ENCODE assay signal across 15 mouse cellular contexts in genomic region chr5:13525597-13525996, GRCm38 (mm10).
"Had no signal": no experiment of that assay in that cellular context is flagged by ENCODE, and none has a peak within 500 bp of the region (broad histone marks: within the 10 kb centered on the region; RNA-seq: fewer than 3 reads in every experiment).

No protein-coding gene starts in this region.

- H3K9ac ChIP-seq: limb, embryonic 12.5 days; liver, embryonic 13.5 days; liver, postnatal 0 days; lung, embryonic 15.5 days; midbrain, embryonic 15.5 days; neural tube, embryonic 13.5 days had no signal

- H3K4me1 ChIP-seq: liver, embryonic 13.5 days; lung, embryonic 15.5 days; midbrain, embryonic 15.5 days had no signal

- H3K4me3 ChIP-seq: limb, embryonic 12.5 days; liver, embryonic 13.5 days; lung, embryonic 15.5 days; megakaryocyte, embryonic 14.5 days; midbrain, embryonic 15.5 days; neural tube, embryonic 13.5 days had no signal

- H3K4me2 ChIP-seq: limb, embryonic 12.5 days; liver, embryonic 13.5 days; lung, embryonic 15.5 days; midbrain, embryonic 11.5 days; midbrain, embryonic 15.5 days; neural tube, embryonic 13.5 days had no signal

- H3K27ac ChIP-seq: limb, embryonic 12.5 days; liver, embryonic 13.5 days; lung, embryonic 15.5 days; macrophage; midbrain, embryonic 15.5 days; neural tube, embryonic 13.5 days had no signal

- H3K36me3 ChIP-seq: limb, embryonic 12.5 days; liver, embryonic 13.5 days; lung, embryonic 15.5 days; midbrain, embryonic 15.5 days; neural tube, embryonic 13.5 days had no signal

- H3K9me3 ChIP-seq: limb, embryonic 12.5 days; liver, embryonic 13.5 days; lung, embryonic 15.5 days; megakaryocyte, embryonic 14.5 days; midbrain, embryonic 15.5 days; neural tube, embryonic 13.5 days had no signal

- ATAC-seq: liver, postnatal 0 days; midbrain, embryonic 15.5 days had no signal

- DNase-seq: kidney, postnatal 14 days; liver; liver, embryonic 13.5 days; liver, postnatal 0 days; lung, postnatal 14 days; retina, postnatal 1 day; right cerebral cortex, postnatal 14 days; thymus, postnatal 36 days had no signal

- H3K27me3 ChIP-seq: limb, embryonic 12.5 days; liver, embryonic 13.5 days; lung, embryonic 15.5 days; megakaryocyte, embryonic 14.5 days had no signal
